In genomic region chr6:108466061-108466531, GRCm38 (mm10) we compare ENCODE assay signal across 11 mouse cellular contexts.
DNase-seq lines count a peak whose midpoint lies in the region; ATAC-seq lines count a peak whose summit lies in the region.
"Had no signal": no experiment of that assay in that cellular context is flagged by ENCODE, and none has a peak within 500 bp of the region (broad histone marks: within the 10 kb centered on the region; RNA-seq: fewer than 3 reads in every experiment).

No protein-coding gene starts in this region.

- peak; percentile 58 for ATAC-seq in liver, embryonic 13.5 days (ENCODE audit: low read depth)
- no peak for ATAC-seq in erythroid progenitor cell, adult 5-6 weeks (replicated peaks; ENCODE audit: low FRiP score, poor library complexity, severe bottlenecking)
- ATAC-seq in midbrain, embryonic 11.5 days (ENCODE audit: low FRiP score), result no peak
- ATAC-seq: hindbrain, embryonic 16.5 days had no signal

- H3K9me3 ChIP-seq in liver, embryonic 13.5 days (replicated peaks), result no peaks in the 10 kb centered on the region
- H3K9me3 ChIP-seq in midbrain, embryonic 11.5 days (ENCODE audit: control insufficient read depth, low read length), result no peaks in the 10 kb centered on the region
- H3K9me3 ChIP-seq: embryonic facial prominence, embryonic 13.5 days; limb, embryonic 15.5 days had no signal

- H3K9ac ChIP-seq in liver, embryonic 13.5 days, result no peak overlapping the region
- H3K9ac ChIP-seq in midbrain, embryonic 11.5 days (ENCODE audit: low read length), result no peak overlapping the region
- H3K9ac ChIP-seq: embryonic facial prominence, embryonic 13.5 days; limb, embryonic 15.5 days had no signal

- H3K36me3 ChIP-seq in liver, embryonic 13.5 days, result no peaks in the 10 kb centered on the region
- H3K36me3 ChIP-seq in midbrain, embryonic 11.5 days (ENCODE audit: control insufficient read depth, insufficient read depth, low read length), result no peaks in the 10 kb centered on the region
- H3K36me3 ChIP-seq: limb, embryonic 15.5 days had no signal

- no peak overlapping the region for H3K4me3 ChIP-seq in liver, embryonic 13.5 days (replicated peaks)
- no peak overlapping the region for H3K4me3 ChIP-seq in midbrain, embryonic 11.5 days (ENCODE audit: low read depth, low read length)
- H3K4me3 ChIP-seq: embryonic facial prominence, embryonic 13.5 days; limb, embryonic 15.5 days had no signal

- no peaks in the 10 kb centered on the region for H3K27me3 ChIP-seq in liver, embryonic 13.5 days
- no peaks in the 10 kb centered on the region for H3K27me3 ChIP-seq in midbrain, embryonic 11.5 days (ENCODE audit: control insufficient read depth, insufficient read depth, low read length)
- H3K27me3 ChIP-seq: embryonic facial prominence, embryonic 13.5 days; limb, embryonic 15.5 days had no signal

- no peak overlapping the region for H3K4me2 ChIP-seq in liver, embryonic 13.5 days
- H3K4me2 ChIP-seq in midbrain, embryonic 11.5 days, result no peak overlapping the region
- H3K4me2 ChIP-seq: embryonic facial prominence, embryonic 13.5 days; limb, embryonic 15.5 days had no signal

- H3K27ac ChIP-seq in liver, embryonic 13.5 days, result no peak overlapping the region
- H3K27ac ChIP-seq in midbrain, embryonic 11.5 days (ENCODE audit: low read depth, low read length), result no peak overlapping the region
- H3K27ac ChIP-seq: embryonic facial prominence, embryonic 13.5 days; limb, embryonic 15.5 days had no signal

- 40% methylated on average over 8 of the region's 8 CpGs for WGBS in liver, embryonic 13.5 days (ENCODE audit: insufficient replicate concordance)
- WGBS in midbrain, embryonic 11.5 days, result 80% methylated on average over 8 of the region's 8 CpGs

- peaks cover 7% of the 10 kb centered on the region; the same call in 1 of the 2 replicates for H3K4me1 ChIP-seq in liver, embryonic 13.5 days (replicated peaks)
- no peaks in the 10 kb centered on the region for H3K4me1 ChIP-seq in midbrain, embryonic 11.5 days (ENCODE audit: control insufficient read depth, insufficient read depth, low read length)

- DNase-seq in adrenal gland, adult 2 months, result peak; percentile 65
- no peak for DNase-seq in adrenal gland, adult 8-10 months
- peak; percentile 49 for DNase-seq in CD4-positive, CD25-positive, alpha-beta regulatory T cell, adult 2 months (ENCODE audit: low read depth, low spot score)
- no peak for DNase-seq in liver, embryonic 13.5 days
- peak; percentile 54 for DNase-seq in naive thymus-derived CD4-positive, alpha-beta T cell, adult 2 months (ENCODE audit: low read depth)
- DNase-seq in midbrain, embryonic 11.5 days (ENCODE audit: low spot score, missing footprints), result no peak
- DNase-seq in gastrocnemius, postnatal 10 days, result no peak

Comparison
In these comparisons a context has a peak if more than half of its experiments do, and no peak if none do; other contexts are left out.
1. DNase-seq: peak in adrenal gland, adult 2 months (single experiment), CD4-positive, CD25-positive, alpha-beta regulatory T cell, adult 2 months (single experiment) and naive thymus-derived CD4-positive, alpha-beta T cell, adult 2 months (single experiment); none in adrenal gland, adult 8-10 months (single experiment), liver, embryonic 13.5 days (single experiment), midbrain, embryonic 11.5 days (single experiment) and gastrocnemius, postnatal 10 days (single experiment).